Mouse (Mus musculus) forebrain, embryonic 13.5 days (tissue): Measurements from ENCODE around the gene Olfr181. TPM values are rescaled to one million over a fixed set of nuclear protein-coding genes. Genes with fewer than 3 reads are reported as not detected.

ENCODE experiments used
- ATAC-seq: fragments of 200-750 bp; cut with Nextera tagmentation; 2 replicates; pipeline ENCODE4 v1.8.0; 2017
- H3K27ac ChIP-seq: fragments of 300-500 bp; sonication (generic); 2 replicates; pipeline ENCODE4 v1.5.1; 2015; ENCODE audit warnings: inconsistent platforms, mild to moderate bottlenecking, moderate library complexity
- H3K27me3 ChIP-seq: fragments of 300-500 bp; sonication (generic); 2 replicates; pipeline ENCODE4 v1.6.1; 2015; ENCODE audit warnings: mild to moderate bottlenecking, inconsistent platforms
- H3K36me3 ChIP-seq: fragments of 300-500 bp; sonication (generic); 2 replicates; pipeline ENCODE4 v1.6.1; 2015; ENCODE audit warnings: mild to moderate bottlenecking, inconsistent platforms; ENCODE audit not compliant: poor library complexity, severe bottlenecking
- H3K4me1 ChIP-seq: fragments of 300-500 bp; sonication (generic); 2 replicates; pipeline ENCODE4 v1.6.1; 2015; ENCODE audit warnings: inconsistent platforms
- H3K4me2 ChIP-seq: fragments of 300-500 bp; sonication (generic); 2 replicates; pipeline ENCODE4 v1.6.1; 2015; ENCODE audit warnings: inconsistent platforms, mild to moderate bottlenecking, moderate library complexity
- H3K4me3 ChIP-seq: fragments of 300-500 bp; sonication (generic); 2 replicates; pipeline ENCODE4 v1.5.1; 2015; ENCODE audit warnings: mild to moderate bottlenecking, inconsistent platforms
- H3K9ac ChIP-seq: fragments of 300-500 bp; sonication (generic); 2 replicates; pipeline ENCODE4 v1.6.1; 2015; ENCODE audit warnings: mild to moderate bottlenecking, inconsistent platforms
- H3K9me3 ChIP-seq: fragments of 300-500 bp; sonication (generic); replicated peaks from 2 replicates; pipeline ENCODE4 v1.6.1; 2016; ENCODE audit warnings: inconsistent platforms
- WGBS: fragments of 180-500 bp; shearing (Covaris S2); methylation state at CpG from one replicate; pipeline ENCODE4 v1.1.7; 2015; 5-methylcytosine and 5-hydroxymethylcytosine counted together
- polyA plus RNA-seq: library from polyadenylated mRNA; unstranded; fragments of >200 nt; fragmentation: Nextera tagmentation; extraction: Ambion mirVana; gene quantifications from 2 replicates; pipeline ENCODE4 v1.2.1, GENCODE M21; 2015

The Olfr181 gene
- polyA plus RNA-seq = not detected in 2 replicates

DNA sequence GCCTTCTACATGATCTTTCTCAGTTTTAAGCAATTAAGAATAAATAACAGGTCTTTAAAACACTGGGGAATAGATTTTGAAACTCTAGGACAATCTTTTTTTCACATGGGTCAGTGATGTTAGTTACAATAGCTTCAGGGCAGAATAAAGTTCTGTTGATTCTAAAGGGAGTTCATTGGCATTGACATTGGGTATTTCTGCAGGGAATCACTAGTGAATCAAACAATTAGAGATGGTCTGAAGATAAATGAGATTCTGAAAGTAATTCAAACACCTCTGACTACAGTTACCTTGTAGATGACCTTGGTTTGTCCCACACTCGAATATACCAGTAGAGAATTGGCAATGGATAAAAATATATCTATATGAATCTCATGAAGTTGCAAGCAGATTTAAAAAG lies at the start of gene Olfr181:
Gene Olfr181, minus strand, starts transcription at position 101 of the 400 bp plus-strand sequence.
- H3K4me3 ChIP-seq = no peak within 1 kb of the TSS
- ATAC-seq = no peak

DNA sequence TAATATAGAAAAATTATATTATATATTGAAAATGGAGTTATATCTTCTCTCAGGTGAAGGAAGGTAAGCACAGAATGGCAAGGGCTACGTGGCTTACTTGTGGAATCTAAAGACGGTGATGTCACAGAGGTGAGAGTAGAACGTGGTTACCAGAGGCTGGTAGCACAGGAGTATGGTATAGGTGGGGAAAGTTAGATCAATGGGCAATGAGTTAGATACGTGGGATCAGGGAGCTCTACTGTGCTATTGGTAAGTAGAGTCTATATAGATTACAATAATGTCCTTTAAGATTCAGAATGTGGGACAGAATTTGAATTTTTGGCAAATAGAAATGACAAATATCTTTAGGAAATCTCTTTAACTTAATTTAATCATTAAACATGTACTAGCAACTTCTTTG lies 737 bp upstream of the Olfr181 start, which contains the start of gene Olfr180:
Gene Olfr180, minus strand, starts transcription at position 101 of the 400 bp plus-strand sequence.
- 84% methylated on average over 4 of the region's 4 CpGs for WGBS
- Histone ChIP-seq H3K4me2 (no peak within 1 kb of the TSS), H3K27me3 (no peaks in the 10 kb centered on the region), H3K4me3 (no peak within 1 kb of the TSS), H3K36me3 (no peaks in the 10 kb centered on the region), H3K4me1 (no peaks in the 10 kb centered on the region), H3K27ac (no peak within 1 kb of the TSS), H3K9me3 (no peaks in the 10 kb centered on the region), H3K9ac (no peak within 1 kb of the TSS)
- ATAC-seq = no peak

More for the DNA sequence above, at the start of gene Olfr181:
- H3K4me1 ChIP-seq = no peaks in the 10 kb centered on the region
- H3K9me3 ChIP-seq = no peaks in the 10 kb centered on the region
- no peak within 1 kb of the TSS for H3K27ac ChIP-seq
- no peak within 1 kb of the TSS for H3K9ac ChIP-seq
- H3K36me3 ChIP-seq = no peaks in the 10 kb centered on the region
- H3K4me2 ChIP-seq = no peak within 1 kb of the TSS
- no peaks in the 10 kb centered on the region for H3K27me3 ChIP-seq
- WGBS = 76% methylated on average over 1 of the region's 1 CpGs

DNA sequence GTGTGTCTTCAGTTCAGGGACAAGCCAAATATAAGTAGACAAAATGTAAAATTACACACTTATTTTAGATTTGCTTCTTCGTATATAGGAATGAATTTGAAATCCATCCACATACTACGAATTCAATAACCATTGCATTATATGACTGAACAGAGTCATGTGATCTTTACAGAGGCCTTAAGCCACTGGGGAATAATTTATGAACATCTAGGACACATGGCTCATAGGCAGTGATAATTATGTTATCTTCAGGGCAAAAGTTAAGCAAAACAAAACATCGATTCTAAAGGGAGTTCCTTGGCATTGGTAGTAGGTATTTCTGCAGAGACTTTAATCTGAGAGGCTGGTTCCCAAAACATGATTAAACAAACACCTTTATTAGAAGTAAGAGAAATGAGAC lies 36.6 kb downstream of the Olfr181 start, which contains the start of gene Olfr178:
Gene Olfr178, minus strand, starts transcription at position 101 of the 400 bp plus-strand sequence.
- H3K9me3 ChIP-seq = no peaks in the 10 kb centered on the region
- no peaks in the 10 kb centered on the region for H3K27me3 ChIP-seq
- H3K36me3 ChIP-seq = no peaks in the 10 kb centered on the region
- no peak within 1 kb of the TSS for H3K9ac ChIP-seq
- no peak within 1 kb of the TSS for H3K27ac ChIP-seq
- no peak within 1 kb of the TSS for H3K4me2 ChIP-seq
- no peak for ATAC-seq
- no peaks in the 10 kb centered on the region for H3K4me1 ChIP-seq
- WGBS = 94% methylated on average over 3 of the region's 3 CpGs
- no peak within 1 kb of the TSS for H3K4me3 ChIP-seq

DNA sequence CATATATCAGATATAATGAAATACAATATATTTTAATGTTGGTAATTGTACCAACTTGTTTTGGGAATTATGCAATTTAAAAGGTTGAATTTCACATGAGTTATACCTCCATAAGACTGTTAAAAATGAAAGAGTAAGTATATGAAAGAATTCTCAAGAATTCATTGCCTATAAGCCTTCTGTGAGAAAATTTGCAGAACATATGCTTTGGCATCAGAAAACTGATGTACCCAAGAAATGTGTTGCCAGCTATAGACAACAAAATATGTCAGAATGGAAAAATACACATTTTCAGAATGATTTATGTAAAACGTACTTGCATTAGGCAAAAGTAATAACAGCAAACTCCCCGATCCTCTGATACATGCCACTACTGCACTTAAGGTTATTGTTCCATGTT lies 44.1 kb downstream of the Olfr181 start:
- Histone ChIP-seq H3K36me3 (no peaks in the 10 kb centered on the region), H3K9me3 (no peaks in the 10 kb centered on the region; the same call in 1 of the 2 replicates), H3K9ac (no peak overlapping the region), H3K4me2 (no peak overlapping the region), H3K27me3 (no peaks in the 10 kb centered on the region), H3K4me1 (no peaks in the 10 kb centered on the region), H3K27ac (no peak overlapping the region), H3K4me3 (no peak overlapping the region)
- 95% methylated on average over 2 of the region's 2 CpGs for WGBS
- no peak for ATAC-seq

Other genes starting within 250 kb of the Olfr181 start
- gene Gpr15, start 209.7 kb downstream of the Olfr181 start, polyA plus RNA-seq = not detected in 2 replicates
- gene Cldnd1, start 200.8 kb downstream of the Olfr181 start, polyA plus RNA-seq = 108 and 110 TPM in 2 replicates
- not detected in 2 replicates for gene Olfr172, start 165.6 kb downstream of the Olfr181 start, polyA plus RNA-seq
- gene Olfr173, start 128.5 kb downstream of the Olfr181 start, polyA plus RNA-seq = not detected in 2 replicates
- gene Olfr175-ps1, start 102.0 kb downstream of the Olfr181 start, polyA plus RNA-seq = not detected in 2 replicates
- gene Olfr177, start 54.0 kb downstream of the Olfr181 start, polyA plus RNA-seq = not detected in 2 replicates
- not detected in 2 replicates for gene Olfr178, start 36.7 kb downstream of the Olfr181 start, polyA plus RNA-seq
- gene Olfr180, start 637 bp upstream of the Olfr181 start, polyA plus RNA-seq = not detected in 2 replicates
- not detected in 2 replicates for gene Olfr183, start 66.6 kb upstream of the Olfr181 start, polyA plus RNA-seq
- not detected in 2 replicates for gene Olfr186, start 101.5 kb upstream of the Olfr181 start, polyA plus RNA-seq
- gene Olfr187, start 111.0 kb upstream of the Olfr181 start, polyA plus RNA-seq = not detected in 2 replicates
- gene Olfr190, start 149.2 kb upstream of the Olfr181 start, polyA plus RNA-seq = not detected in 2 replicates
- not detected in 2 replicates for gene Olfr191, start 161.1 kb upstream of the Olfr181 start, polyA plus RNA-seq
- not detected in 2 replicates for gene Olfr193, start 183.1 kb upstream of the Olfr181 start, polyA plus RNA-seq
- gene Olfr194, start 192.3 kb upstream of the Olfr181 start, polyA plus RNA-seq = not detected in 2 replicates
- not detected in 2 replicates for gene Olfr195, start 218.3 kb upstream of the Olfr181 start, polyA plus RNA-seq
- gene Olfr196, start 241.7 kb upstream of the Olfr181 start, polyA plus RNA-seq = not detected in 2 replicates